Mouse (Mus musculus) testis, postnatal 10 days (tissue): ENCODE results near the gene Arhgap33.

ENCODE experiments used
- DNase-seq: peaks from one replicate; pipeline ENCODE4 v3.0.0; 2021; ENCODE audit warnings: low spot score

The Arhgap33 gene

DNA sequence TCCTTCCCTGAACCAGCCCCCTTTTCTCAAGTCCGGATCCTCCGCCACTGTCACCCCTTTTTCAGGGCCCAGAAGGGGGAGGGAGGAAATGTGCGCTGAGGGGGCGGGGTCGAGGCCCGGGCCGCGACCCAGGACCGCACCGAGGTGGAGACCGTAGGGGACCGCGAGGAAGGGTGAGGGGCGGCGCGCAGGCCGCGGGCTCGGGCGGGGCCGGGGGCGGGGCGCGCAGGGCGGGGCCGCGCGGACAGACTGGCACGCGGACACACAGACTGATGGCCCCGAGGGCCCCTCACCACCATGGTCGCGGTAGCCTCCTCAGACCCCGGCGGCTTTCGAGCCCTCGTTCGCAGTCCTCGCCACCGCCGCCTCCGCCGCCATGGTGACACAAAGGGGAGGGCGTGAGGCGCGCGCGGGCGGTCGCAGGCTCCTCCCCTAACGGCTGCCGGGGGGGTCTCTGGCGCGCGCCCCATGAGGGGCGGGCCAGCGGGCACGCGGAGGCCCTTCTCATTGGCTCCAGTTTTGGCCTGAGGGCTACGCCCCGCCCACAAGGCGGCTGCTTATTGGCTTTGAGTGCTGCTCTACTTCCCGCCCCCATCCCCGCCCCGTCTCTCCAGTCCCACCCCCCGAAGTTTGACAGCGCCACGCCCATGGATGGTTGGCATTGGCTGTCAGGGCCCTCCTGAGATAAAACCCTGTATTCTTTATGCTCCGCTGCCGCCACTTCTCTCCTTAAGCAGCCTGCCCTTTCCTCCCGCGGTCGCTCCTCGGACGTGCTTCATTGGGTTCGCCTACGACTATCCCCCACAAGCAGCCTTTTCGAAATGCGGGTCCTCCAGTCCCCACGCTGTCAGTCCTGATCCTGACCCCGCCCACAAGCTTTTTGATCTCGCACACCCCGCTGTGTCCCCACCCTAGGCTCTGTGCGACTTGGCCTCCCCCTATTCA is at the start of gene Arhgap33:
TSS of gene Arhgap33 (minus strand) at position 428 of the 945 bp plus-strand sequence.
- peak; percentile 97 for DNase-seq

DNA sequence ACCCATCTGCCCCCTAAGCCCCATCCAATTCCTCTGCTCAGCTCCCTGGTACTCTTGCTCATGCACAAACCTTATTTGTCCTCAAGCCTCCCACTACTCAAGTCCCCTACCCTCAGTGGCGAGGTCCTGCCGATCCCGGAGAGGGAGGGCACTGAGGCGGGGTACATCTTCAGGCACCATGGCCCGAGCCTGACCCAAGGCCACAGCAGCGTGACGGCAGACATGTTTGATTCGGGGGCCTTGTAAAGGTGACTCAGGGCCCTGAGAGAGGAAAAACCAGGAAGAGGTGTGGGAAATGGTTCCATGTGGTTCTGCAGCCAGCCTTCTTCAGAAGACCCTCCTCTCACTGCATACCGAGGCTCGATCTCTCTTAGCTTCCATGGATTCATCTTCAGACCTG is 49.5 kb upstream of the Arhgap33 start:
- DNase-seq, result peak; percentile 41

- DNase-seq, result peak; percentile 45
These were observed 46.7 kb upstream of the Arhgap33 start for GRCm38 (mm10) chr7:30581547-30581946.

DNA sequence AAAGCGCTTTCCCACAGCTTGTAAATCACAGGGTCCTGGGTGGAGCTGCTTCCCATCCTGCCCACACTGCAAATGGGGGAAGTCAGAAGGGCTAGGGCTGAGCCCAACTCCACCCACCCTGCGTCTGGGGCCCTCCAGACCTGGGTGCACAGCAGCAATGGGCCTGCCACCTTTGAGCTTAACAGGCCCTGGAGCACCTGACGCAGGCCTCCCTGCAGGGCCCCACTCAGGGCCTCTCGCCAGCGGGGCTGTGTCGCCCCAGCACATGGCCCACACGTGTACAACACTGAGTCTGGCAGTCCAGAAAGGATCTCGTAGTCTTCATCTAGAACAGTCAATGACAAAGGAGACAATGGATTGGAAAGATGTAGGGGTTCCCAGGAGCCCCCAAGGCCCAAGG is 45.1 kb upstream of the Arhgap33 start:
- DNase-seq, result no peak

GRCm38 (mm10) chr7:30572969-30573368 is 38.1 kb upstream of the Arhgap33 start:
- DNase-seq, result peak; percentile 77

DNA sequence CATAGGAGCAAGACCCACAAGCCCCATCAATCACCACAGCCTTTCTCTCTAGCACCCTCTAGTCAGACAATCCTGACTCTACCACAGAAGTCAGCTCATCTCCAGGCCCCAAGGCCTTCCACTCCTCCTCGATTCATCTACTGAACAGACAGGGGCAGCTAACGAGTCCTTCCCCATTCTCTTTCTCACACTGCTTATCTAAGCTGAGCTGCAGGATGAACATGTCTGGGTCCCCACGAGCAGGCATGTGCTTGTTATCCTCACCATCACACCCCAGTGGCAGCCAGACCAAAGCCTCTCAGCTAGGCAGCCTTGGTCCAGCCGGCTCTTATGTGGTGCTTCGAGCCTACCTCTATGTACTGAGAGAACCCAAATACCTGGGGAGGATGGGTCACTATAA is 37.5 kb upstream of the Arhgap33 start:
- DNase-seq, result no peak

- no peak for DNase-seq
These were observed 32.7 kb upstream of the Arhgap33 start for GRCm38 (mm10) chr7:30567555-30567954.

GRCm38 (mm10) chr7:30566033-30566432 is 31.2 kb upstream of the Arhgap33 start:
- DNase-seq, result no peak

- no peak for DNase-seq
These were observed 30.2 kb upstream of the Arhgap33 start, which contains the start of gene Igflr1 for GRCm38 (mm10) chr7:30564970-30565571. Igflr1 (plus strand) TSS chr7:30565427.

- DNase-seq, result no peak
These were observed 29.0 kb upstream of the Arhgap33 start for GRCm38 (mm10) chr7:30563906-30564280.

GRCm38 (mm10) chr7:30563117-30563905 is 28.5 kb upstream of the Arhgap33 start, which contains the start of the genes U2af1l4, Gm49396 and Psenen:
U2af1l4 (plus strand) TSS chr7:30563301.
Gm49396 (plus strand) TSS chr7:30563344.
Psenen (minus strand) TSS chr7:30563627.
- peak; percentile 96 for DNase-seq

DNA sequence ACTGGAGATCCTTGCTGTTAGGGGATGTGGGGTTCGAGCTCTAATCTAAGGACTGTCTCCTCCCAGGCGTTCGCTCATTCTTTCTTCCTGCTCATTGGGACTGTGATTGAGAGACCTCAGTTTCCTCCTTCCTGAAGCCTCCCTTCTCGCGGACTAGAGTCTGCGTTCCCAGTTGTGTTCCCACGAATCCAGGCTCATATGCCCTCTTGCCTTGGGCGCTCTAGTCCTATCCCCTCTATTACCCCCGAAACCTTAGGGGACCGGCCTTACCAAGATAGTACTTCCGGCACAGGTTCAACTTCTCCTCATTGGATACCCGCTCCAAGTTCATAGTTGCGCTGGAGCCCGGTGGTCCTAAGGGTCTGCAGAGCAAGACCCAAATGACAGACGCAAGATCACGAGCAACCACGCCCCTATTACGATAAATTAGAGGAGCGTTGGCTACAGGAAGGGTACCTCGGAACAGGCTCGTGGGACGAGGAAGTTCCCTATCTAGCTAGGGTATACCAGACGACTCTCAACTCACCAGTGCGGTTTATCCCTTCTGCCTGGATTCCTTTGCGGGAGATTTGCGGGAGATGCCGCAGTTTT is 27.8 kb upstream of the Arhgap33 start:
- no peak for DNase-seq

DNA sequence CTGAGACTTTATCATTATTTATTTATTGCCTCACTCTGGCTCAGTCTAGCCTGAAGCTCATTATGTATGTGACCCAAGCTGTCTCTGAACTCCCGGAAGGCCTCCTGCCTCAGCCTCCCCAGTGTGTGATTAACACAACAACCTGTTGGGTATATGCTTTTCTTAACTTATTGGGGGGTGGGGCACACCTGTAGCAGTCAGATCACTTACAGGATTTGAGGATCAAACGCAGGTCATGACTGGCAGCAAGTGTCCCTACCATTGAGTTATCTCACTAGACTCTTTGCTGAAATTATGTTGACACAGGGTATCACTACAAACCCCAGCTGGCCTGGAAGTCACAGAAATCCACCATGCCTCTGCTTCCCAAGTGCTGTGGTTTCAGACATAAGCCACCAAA is 25.4 kb upstream of the Arhgap33 start:
- no peak for DNase-seq

GRCm38 (mm10) chr7:30559443-30559954 is 24.6 kb upstream of the Arhgap33 start, which contains the start of gene Lin37:
Lin37 (minus strand) TSS chr7:30559838.
- DNase-seq, result peak; percentile 92

- no peak for DNase-seq
These were observed 24.0 kb upstream of the Arhgap33 start for GRCm38 (mm10) chr7:30558656-30559442.

- no peak for DNase-seq
These were observed 23.1 kb upstream of the Arhgap33 start for GRCm38 (mm10) chr7:30557901-30558514.

DNA sequence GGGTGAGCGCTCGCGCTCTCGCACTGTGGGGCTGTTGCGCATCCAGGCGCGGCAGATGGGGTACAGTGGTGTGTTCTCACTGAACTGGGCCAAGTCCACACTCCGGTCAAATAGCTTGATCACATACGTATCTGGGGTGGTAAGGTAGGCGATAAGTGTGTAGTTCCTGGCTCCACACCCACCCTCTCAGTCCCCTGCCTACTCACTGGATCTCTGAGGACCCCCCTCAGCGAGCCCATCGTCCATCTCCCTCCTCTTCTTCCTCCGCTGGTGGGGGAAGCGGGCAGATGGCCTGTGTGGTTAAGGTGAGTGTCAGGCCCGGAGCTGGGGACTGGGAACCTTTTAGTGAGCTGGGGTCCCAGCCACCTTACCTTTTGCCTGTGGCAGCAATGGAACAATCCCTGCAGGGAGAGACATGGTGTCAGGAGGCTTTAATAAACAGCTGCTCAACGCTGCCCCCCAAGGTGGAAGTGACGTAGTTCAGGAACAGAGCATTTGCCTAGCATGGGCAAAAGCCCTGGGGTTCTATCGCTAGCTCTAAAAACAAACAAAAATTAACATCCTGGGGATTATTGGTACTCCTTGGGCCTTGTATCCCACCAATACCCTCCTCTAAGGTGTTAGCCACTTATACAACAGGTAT is 22.2 kb upstream of the Arhgap33 start:
- DNase-seq, result no peak

- no peak for DNase-seq
These were observed 19.1 kb upstream of the Arhgap33 start for GRCm38 (mm10) chr7:30553810-30554584.

DNA sequence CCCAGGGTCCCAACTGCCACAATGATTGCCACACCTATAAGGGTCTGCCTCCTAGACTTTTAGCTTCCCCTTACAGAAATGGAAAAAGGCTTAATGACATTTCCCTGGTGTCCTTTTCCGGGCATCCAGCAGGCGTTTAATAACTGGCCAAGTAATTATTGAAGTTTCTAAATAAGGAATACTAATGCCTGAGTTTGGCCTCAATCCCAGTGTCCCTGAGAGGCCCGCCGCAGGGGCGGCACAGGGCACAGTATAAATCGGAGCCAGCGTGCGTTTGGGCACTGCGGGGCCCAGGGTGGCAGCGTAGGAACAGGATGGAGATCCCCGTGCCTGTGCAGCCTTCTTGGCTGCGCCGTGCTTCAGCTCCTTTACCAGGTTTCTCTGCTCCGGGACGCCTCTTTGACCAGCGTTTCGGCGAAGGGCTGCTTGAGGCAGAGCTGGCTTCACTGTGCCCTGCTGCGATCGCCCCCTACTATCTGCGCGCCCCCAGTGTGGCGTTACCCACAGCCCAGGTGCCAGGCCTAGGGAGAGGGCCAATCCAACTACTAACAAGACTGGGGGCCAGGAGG is 18.2 kb upstream of the Arhgap33 start:
- no peak for DNase-seq
